Mouse (Mus musculus): Measurements from ENCODE around the gene Zfp352.
"Not testable (repeated sequence)": the region's sequence is repeated elsewhere in the genome, so short reads cannot be mapped to it uniquely, and the experiment has no call there.

Zfp352 gene

DNA sequence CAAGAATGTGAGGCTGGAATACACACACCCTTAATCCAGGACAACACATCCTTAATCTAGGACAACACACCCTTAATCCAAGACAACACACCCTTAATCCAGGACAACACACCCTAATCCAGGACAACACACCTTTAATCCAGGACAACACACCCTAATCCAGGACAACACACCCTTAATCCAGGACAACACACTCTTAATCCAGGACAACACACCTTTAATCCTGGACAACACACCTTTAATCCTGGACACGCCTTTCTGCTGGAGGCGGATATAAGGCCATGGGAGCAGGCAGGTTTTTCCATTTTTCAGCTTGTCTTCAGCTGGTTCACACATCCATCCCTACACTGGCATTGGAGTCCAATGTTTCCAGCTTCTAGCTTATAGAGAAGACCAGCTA lies at the start of gene Zfp352:
Gene Zfp352, plus strand, starts transcription at position 301 of the 400 bp plus-strand sequence.
- in situ Hi-C loops (cut with MseI, MboI): no loop called here

DNA sequence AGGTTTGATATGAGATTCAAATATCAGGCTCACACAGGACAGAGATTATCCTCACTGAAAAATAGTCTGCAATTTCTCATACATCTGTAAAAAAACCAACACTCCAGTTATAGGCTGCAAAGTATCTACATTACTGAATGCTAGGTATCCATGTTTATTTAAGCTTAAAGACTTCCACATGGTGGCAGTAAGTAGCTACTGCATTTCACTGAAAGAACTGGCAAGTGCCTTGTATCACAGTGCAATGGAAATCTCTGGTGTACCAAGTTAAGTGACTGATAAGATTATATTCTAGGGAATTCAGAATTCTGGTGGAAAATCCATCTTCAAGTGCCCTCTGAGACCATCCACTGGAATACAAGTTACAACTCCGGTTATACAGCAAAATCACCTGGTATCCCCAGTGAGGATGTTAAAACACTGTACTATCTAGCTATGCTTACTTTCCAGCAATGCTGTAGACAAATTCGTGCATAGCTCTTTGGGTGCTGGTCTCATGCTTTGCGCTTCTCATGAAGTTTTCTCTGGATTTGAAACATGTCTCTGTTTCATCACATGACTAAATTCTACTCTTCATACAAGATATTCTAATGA lies 47.6 kb upstream of the Zfp352 start:
- in situ Hi-C loops (cut with MseI, MboI): no loop called here

DNA sequence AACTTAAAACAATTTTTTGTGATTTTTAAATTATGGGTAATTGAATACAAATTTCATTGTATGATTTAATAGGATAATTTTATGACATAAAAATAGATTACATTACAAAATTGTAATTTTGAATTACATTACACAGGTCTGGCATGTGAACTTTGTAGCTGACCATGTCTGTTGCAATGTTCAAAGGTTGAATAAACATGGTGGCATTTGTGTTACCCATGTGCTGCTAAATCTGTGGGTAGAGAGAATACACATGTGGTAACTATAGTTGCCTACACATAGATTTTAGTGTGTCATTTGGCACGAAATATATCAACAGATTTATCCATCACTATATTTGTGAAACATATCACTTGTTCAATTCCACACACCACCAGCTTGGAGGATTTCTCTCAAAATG lies 44.6 kb upstream of the Zfp352 start:
- in situ Hi-C loops (cut with MseI, MboI): no loop called here

DNA sequence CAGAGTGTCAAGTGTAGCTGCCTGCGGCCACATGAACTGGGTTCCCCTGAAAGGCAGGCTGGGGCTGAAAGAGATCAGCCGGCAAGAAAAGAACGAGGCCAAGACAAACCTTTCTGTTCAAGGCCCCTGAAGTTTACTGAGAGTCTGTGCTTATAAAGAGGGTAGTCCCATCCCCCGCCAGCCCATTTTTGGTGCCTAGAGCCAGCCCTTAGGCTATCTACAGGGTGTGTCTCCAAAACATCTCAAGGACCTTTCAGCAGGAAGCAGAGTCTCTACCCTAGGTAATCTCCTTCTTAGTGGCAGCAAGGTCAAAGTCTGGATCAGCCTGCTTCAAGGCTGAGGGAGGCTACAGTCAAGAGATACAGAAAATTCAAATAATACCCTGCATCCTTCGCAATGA lies 15.2 kb upstream of the Zfp352 start:
- in situ Hi-C loops (cut with MseI, MboI): no loop called here

DNA sequence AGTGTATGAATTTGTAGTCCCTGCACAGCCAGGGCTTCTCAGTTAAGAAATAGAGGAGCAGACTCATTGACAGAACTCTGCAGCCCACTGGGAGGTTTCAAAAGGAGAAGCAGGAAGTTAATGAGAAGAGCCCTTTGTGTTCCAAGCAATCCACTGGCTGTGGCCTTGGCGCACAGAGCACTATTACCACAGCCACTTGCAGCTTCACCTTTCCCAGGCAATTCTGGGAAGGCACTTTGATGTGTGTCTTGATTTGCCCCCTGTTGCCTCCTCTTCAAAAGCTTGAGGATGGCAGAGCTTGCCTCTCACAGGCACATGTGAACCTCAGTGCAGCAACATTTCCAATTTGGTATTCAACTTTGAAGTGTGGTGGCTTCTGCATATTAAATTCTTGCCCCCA lies 7.1 kb upstream of the Zfp352 start:
- in situ Hi-C loops (cut with MseI, MboI): no loop called here

DNA sequence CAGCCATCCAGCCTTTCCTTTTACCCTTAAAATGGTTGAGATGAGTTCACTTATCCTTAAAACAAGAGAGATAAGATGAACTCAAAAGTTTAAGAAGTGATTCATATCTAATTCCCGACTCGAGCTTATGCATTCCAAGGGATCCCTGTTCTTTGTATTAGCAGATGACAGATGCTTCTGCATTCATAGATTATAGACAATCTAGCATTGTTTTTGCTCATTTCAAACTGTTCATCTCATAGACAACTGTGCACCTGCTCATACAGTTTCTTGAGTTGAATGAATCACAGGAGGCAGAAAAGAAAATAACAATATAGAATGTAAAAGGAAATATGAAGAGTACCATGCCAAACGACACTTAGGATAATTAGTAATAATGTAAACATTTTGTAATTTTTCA lies 6.5 kb upstream of the Zfp352 start:
- in situ Hi-C loops (cut with MseI, MboI): no loop called here

DNA sequence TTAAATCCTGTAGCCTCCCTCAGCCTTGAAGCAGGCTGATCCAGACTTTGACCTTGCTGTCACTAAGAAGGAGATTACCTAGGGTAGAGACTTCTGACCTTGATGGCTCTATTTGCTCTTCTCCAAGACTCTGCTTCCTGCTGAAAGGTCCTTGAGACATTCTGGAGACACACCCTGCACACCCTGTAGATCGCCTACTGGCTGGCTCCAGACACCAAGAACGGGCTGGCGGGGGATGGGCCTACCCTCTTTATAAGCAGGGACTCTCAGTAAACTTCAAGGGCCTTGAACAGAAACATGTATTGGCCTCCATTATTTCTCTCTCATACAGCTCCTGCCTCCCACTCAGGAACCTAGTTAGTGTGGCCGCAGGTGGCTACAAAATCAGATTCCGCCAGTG lies 17.0 kb downstream of the Zfp352 start:
- in situ Hi-C loops (cut with MseI, MboI): not testable (repeated sequence)

DNA sequence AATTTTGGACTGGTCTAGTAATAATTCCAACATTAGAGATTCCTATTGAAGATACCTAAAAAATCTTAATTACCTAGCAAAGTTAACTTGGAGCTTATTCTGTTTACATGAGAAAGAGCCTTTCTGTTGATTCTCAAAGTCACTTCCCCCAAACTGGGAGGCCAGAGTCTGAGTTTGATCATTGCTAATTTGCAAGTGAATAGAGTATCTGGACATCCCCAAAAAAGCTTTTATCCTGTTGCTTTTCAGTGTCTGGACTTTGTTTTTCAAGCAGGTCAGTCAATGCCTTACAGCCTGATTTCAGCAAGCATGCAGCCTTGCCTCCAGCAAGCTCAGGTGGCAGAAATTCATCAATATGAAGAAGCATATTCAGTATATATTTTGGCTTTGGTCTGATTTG lies 51.2 kb downstream of the Zfp352 start:
- in situ Hi-C loops (cut with MseI, MboI): no loop called here
